Mouse (Mus musculus): ENCODE data around the gene Suco. TPM values are rescaled to one million over a fixed set of nuclear protein-coding genes. Genes with fewer than 3 reads are reported as not detected.

Gene Suco
- polyA plus RNA-seq, 1 experiment: 3.7 TPM

- no peak overlapping the region for H3K27ac ChIP-seq (ENCODE audit: insufficient read depth, low read depth, low read length)
- no peak overlapping the region for H3K4me3 ChIP-seq (ENCODE audit: insufficient read depth, low read depth, low read length)
- no peak for DNase-seq
- H3K36me3 ChIP-seq (ENCODE audit: control insufficient read depth, insufficient read depth, low read length): no peaks in the 10 kb centered on the region
- no peaks in the 10 kb centered on the region for H3K27me3 ChIP-seq (replicated peaks; ENCODE audit: control insufficient read depth, insufficient read depth, low read length)
- no peaks in the 10 kb centered on the region for H3K4me1 ChIP-seq (ENCODE audit: control insufficient read depth, insufficient read depth, low read length)
- TF ChIP-seq POLR2A (IDR thresholded peaks at IDR 0.05; ENCODE audit: low read depth, low read length) (no peak), CTCF (conservative IDR thresholded peaks at IDR 0.05; ENCODE audit: insufficient read depth, insufficient read length, low read depth, low read length) (no peak)
- 68% methylated on average over 2 of the region's 2 CpGs for WGBS
Observed at GRCm38 (mm10) chr1:161894126-161894525, 17.6 kb upstream of the Suco start.

GRCm38 (mm10) chr1:161888823-161889222 is 12.3 kb upstream of the Suco start:
- WGBS: 95% methylated on average over 3 of the region's 3 CpGs
- TF ChIP-seq CTCF (conservative IDR thresholded peaks at IDR 0.05; ENCODE audit: insufficient read depth, insufficient read length, low read depth, low read length): no peak
- no peak for TF ChIP-seq POLR2A (IDR thresholded peaks at IDR 0.05; ENCODE audit: low read depth, low read length)

DNA sequence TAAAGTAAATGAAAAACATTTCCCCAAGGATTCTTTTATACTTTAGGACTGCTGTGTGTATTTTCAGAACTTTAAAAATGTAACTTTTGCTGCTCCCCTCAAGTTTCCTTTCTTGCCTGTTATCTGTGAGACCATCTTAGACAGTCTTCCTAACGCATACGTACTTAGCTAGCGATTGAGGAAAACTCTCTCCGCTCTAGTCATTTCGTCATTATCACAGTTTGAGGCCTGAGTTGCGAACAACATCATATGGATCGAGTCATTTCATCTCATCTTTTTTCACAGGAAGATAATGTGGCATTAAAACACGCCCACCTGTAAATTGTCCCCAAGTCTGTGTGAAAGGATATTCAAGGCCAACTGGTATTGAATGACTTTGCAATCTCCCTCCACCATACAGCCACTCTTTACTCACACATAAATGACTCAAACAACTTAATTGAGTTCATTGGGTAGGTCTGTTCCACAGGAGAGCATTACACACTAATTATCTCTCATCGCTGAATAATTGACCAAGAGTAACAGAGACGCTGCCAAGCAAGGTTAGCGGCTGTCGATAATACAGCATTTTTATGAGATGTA is 11.3 kb upstream of the Suco start:
- no peak for DNase-seq
- H3K27ac ChIP-seq (ENCODE audit: insufficient read depth, low read depth, low read length): no peak overlapping the region
- H3K4me1 ChIP-seq (ENCODE audit: control insufficient read depth, insufficient read depth, low read length): no peaks in the 10 kb centered on the region
- H3K36me3 ChIP-seq (ENCODE audit: control insufficient read depth, insufficient read depth, low read length): no peaks in the 10 kb centered on the region
- WGBS: 89% methylated on average over 12 of the region's 12 CpGs
- H3K27me3 ChIP-seq (replicated peaks; ENCODE audit: control insufficient read depth, insufficient read depth, low read length): no peaks in the 10 kb centered on the region
- no peak overlapping the region for H3K4me3 ChIP-seq (ENCODE audit: insufficient read depth, low read depth, low read length)
- no peak for TF ChIP-seq POLR2A (IDR thresholded peaks at IDR 0.05; ENCODE audit: low read depth, low read length)
- no peak for TF ChIP-seq CTCF (conservative IDR thresholded peaks at IDR 0.05; ENCODE audit: insufficient read depth, insufficient read length, low read depth, low read length)

More at GRCm38 (mm10) chr1:161888823-161889222, 12.3 kb upstream of the Suco start:
- no peaks in the 10 kb centered on the region for H3K36me3 ChIP-seq (ENCODE audit: control insufficient read depth, insufficient read depth, low read length)
- H3K27ac ChIP-seq (ENCODE audit: insufficient read depth, low read depth, low read length): no peak overlapping the region
- no peak for DNase-seq
- no peaks in the 10 kb centered on the region for H3K27me3 ChIP-seq (replicated peaks; ENCODE audit: control insufficient read depth, insufficient read depth, low read length)
- no peak overlapping the region for H3K4me3 ChIP-seq (ENCODE audit: insufficient read depth, low read depth, low read length)
- no peaks in the 10 kb centered on the region for H3K4me1 ChIP-seq (ENCODE audit: control insufficient read depth, insufficient read depth, low read length)

GRCm38 (mm10) chr1:161885762-161886161 is 9.3 kb upstream of the Suco start:
- H3K4me3 ChIP-seq (ENCODE audit: insufficient read depth, low read depth, low read length): no peak overlapping the region
- H3K27ac ChIP-seq (ENCODE audit: insufficient read depth, low read depth, low read length): no peak overlapping the region
- no peaks in the 10 kb centered on the region for H3K27me3 ChIP-seq (replicated peaks; ENCODE audit: control insufficient read depth, insufficient read depth, low read length)
- no peaks in the 10 kb centered on the region for H3K4me1 ChIP-seq (ENCODE audit: control insufficient read depth, insufficient read depth, low read length)
- WGBS: 77% methylated on average over 1 of the region's 1 CpGs
- no peaks in the 10 kb centered on the region for H3K36me3 ChIP-seq (ENCODE audit: control insufficient read depth, insufficient read depth, low read length)
- TF ChIP-seq POLR2A (IDR thresholded peaks at IDR 0.05; ENCODE audit: low read depth, low read length): no peak
- no peak for TF ChIP-seq CTCF (conservative IDR thresholded peaks at IDR 0.05; ENCODE audit: insufficient read depth, insufficient read length, low read depth, low read length)
- DNase-seq: no peak

DNA sequence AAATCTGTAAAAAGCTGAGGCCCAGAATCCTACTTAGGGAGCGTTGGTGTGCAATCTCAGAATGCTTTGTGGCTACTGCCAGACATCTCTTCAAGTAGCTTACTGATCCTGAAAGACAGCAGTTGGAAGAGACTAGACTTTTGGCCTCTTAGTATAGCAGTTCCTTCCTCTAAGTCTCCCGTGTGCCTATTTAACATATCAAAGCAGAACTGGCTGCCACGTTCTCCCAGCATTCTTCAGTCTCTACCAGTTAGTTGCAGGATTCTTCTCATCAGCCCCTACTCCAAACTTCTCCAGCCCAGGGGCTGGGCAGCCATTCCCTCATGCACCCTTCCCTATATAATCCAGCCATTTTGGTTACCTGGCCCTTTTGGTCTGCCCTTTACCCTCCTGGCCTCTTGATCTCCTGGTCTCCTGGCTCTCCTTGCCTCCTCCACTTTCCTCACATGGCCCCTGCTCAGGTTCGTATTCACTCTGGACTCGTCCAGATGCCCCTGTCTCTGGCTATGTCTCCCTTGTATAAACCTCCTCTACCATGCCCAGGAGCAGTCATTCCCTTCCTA is 1.2 kb upstream of the Suco start:
- Histone ChIP-seq H3K4me3 (ENCODE audit: insufficient read depth, low read depth, low read length) (peak overlapping the region; percentile 61), H3K27me3 (replicated peaks; ENCODE audit: control insufficient read depth, insufficient read depth, low read length) (no peaks in the 10 kb centered on the region), H3K36me3 (ENCODE audit: control insufficient read depth, insufficient read depth, low read length) (no peaks in the 10 kb centered on the region), H3K4me1 (ENCODE audit: control insufficient read depth, insufficient read depth, low read length) (no peaks in the 10 kb centered on the region), H3K27ac (ENCODE audit: insufficient read depth, low read depth, low read length) (peak overlapping the region; percentile 58)
- WGBS: 25% methylated on average over 5 of the region's 5 CpGs
- DNase-seq: no peak
- TF ChIP-seq CTCF (conservative IDR thresholded peaks at IDR 0.05; ENCODE audit: insufficient read depth, insufficient read length, low read depth, low read length) (no peak), POLR2A (IDR thresholded peaks at IDR 0.05; ENCODE audit: low read depth, low read length) (no peak)

- DNase-seq: peak; percentile 51
- no peak for TF ChIP-seq POLR2A (IDR thresholded peaks at IDR 0.05; ENCODE audit: low read depth, low read length)
Observed at GRCm38 (mm10) chr1:161875706-161876552, 553 bp downstream of the Suco start.

DNA sequence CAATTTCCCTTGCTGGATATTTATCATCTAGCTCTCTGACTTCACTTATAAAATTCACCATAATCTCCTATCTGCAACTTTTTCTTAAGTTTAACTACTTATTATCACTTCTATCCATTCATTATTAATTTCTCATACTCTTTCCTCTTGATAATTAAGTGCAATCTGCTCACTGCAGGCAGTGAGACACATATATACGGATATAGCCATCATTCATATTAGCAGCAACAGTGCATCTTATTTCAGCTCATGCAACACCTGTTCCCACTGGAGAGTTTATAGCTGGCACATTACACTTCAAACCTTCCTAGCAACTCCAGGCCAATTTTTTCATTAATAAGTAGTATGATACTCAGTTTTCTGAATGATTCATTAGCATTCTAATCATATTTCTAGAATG is 7.1 kb downstream of the Suco start:
- WGBS: 68% methylated on average over 1 of the region's 1 CpGs
- H3K27me3 ChIP-seq (replicated peaks; ENCODE audit: control insufficient read depth, insufficient read depth, low read length): no peaks in the 10 kb centered on the region
- TF ChIP-seq CTCF (conservative IDR thresholded peaks at IDR 0.05; ENCODE audit: insufficient read depth, insufficient read length, low read depth, low read length): no peak
- no peak for TF ChIP-seq POLR2A (IDR thresholded peaks at IDR 0.05; ENCODE audit: low read depth, low read length)
- no peak overlapping the region for H3K27ac ChIP-seq (ENCODE audit: insufficient read depth, low read depth, low read length)
- no peak for DNase-seq
- no peak overlapping the region for H3K4me3 ChIP-seq (ENCODE audit: insufficient read depth, low read depth, low read length)
- no peaks in the 10 kb centered on the region for H3K36me3 ChIP-seq (ENCODE audit: control insufficient read depth, insufficient read depth, low read length)
- H3K4me1 ChIP-seq (ENCODE audit: control insufficient read depth, insufficient read depth, low read length): no peaks in the 10 kb centered on the region

More at GRCm38 (mm10) chr1:161875706-161876552, 553 bp downstream of the Suco start:
- WGBS: under 1% methylated on average over 34 of the region's 34 CpGs
- no peaks in the 10 kb centered on the region for H3K4me1 ChIP-seq (ENCODE audit: control insufficient read depth, insufficient read depth, low read length)
- peak overlapping the region; percentile 59 for H3K27ac ChIP-seq (ENCODE audit: insufficient read depth, low read depth, low read length)
- H3K27me3 ChIP-seq (replicated peaks; ENCODE audit: control insufficient read depth, insufficient read depth, low read length): no peaks in the 10 kb centered on the region
- H3K4me3 ChIP-seq (ENCODE audit: insufficient read depth, low read depth, low read length): peak overlapping the region; percentile 71
- no peaks in the 10 kb centered on the region for H3K36me3 ChIP-seq (ENCODE audit: control insufficient read depth, insufficient read depth, low read length)

Measured in kidney, adult 2 months (tissue).